Mouse (Mus musculus) left cerebral cortex, postnatal 25 days (tissue): ENCODE measurements around the gene Vmn1r31. TPM values are rescaled to one million over a fixed set of nuclear protein-coding genes. Genes with fewer than 3 reads are reported as not detected.

ENCODE experiments used
- DNase-seq, 2 experiments: peaks; one replicate each; pipeline ENCODE4 v3.0.0; 2022; ENCODE audit warnings: low spot score in 2 of 2, mixed read lengths in 1 of 2
- intact Hi-C: fragments of 180-260 bp; cut with DNase I; formaldehyde crosslinking; loops from one replicate; pipeline ENCODE4 v1.15.1; 2025
- total RNA-seq, 2 experiments: library from RNA; stranded (reverse); gene quantifications; 2 replicates each; pipeline ENCODE4 v1.2.3; 2021

The Vmn1r31 gene
- total RNA-seq = not detected

- intact Hi-C loops = no loop called here
- DNase-seq = no peak
These were observed at the start of gene Vmn1r31 for GRCm38 (mm10) chr6:58475230-58475629. Gene Vmn1r31 (minus strand): TSS chr6:58475330.

GRCm38 (mm10) chr6:58443285-58443684 lies 31.8 kb downstream of the Vmn1r31 start, which contains the start of gene Vmn1r30:
Gene Vmn1r30 (minus strand): TSS chr6:58443385.
- intact Hi-C loops = no loop called here
- no peak for DNase-seq

Other genes starting within 250 kb of the Vmn1r31 start
- not detected for gene Vmn1r28, start 213.3 kb downstream of the Vmn1r31 start, total RNA-seq
- not detected for gene Vmn1r29, start 173.8 kb downstream of the Vmn1r31 start, total RNA-seq
- not detected for gene Vmn1r30, start 31.9 kb downstream of the Vmn1r31 start, total RNA-seq
- gene Abcg2, start 109.2 kb upstream of the Vmn1r31 start, total RNA-seq = 10 to 100 TPM; 21.1 to 23.2 TPM